Mouse (Mus musculus): ENCODE measurements around the gene Gm4303. TPM values are rescaled to one million over a fixed set of nuclear protein-coding genes. Genes with fewer than 3 reads are reported as not detected.
"Not testable (repeated sequence)": the region's sequence is repeated elsewhere in the genome, so short reads cannot be mapped to it uniquely, and the experiment has no call there.

The Gm4303 gene
- total RNA-seq (2017) = not detected in 2 replicates

DNA sequence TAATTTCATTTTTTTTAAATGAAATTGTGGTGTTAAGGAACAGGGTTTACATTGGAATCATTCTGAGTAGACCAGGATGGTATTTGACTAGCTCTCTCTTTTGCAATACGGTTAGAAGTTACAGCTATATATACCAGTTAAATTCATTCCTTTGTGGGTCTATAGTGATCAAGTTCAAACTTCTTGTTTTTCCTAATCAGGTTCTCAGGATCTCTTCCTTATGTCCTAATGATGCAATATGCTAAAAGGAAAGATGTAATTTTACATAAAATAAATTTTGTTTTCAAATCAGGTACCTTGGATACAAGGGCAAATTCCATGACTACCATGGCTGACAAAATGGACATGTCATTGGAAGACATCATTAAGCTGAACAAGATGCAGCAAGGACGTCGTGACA lies at the start of gene Gm4303:
Gm4303 (plus strand) TSS at position 301 of the 400 bp plus-strand sequence.
- not testable (repeated sequence) for ATAC-seq (replicated peaks; ENCODE audit: low read depth, poor library complexity, severe bottlenecking)

- no peak for ATAC-seq (replicated peaks; ENCODE audit: low read depth, poor library complexity, severe bottlenecking)
Measured at GRCm38 (mm10) chr10:100296105-100296504, 49.7 kb upstream of the Gm4303 start.

- ATAC-seq (replicated peaks; ENCODE audit: low read depth, poor library complexity, severe bottlenecking) = not testable (repeated sequence)
Measured at GRCm38 (mm10) chr10:100300106-100300505, 45.7 kb upstream of the Gm4303 start.

DNA sequence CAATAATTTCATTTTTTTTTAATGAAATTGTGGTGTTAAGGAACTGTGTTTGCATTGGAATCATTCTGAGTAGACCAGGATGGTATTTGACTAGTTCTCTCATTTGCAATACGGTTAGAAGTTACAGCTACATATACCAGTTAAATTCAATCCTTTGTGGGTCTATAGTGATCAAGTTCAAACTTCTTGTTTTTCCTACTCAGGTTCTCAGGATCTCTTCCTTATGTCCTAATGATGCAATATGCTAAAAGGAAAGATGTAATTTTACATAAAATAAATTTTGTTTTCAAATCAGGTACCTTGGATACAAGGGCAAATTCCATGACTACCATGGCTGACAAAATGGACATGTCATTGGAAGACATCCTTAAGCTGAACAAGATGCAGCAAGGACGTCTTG lies 10.4 kb upstream of the Gm4303 start, which contains the start of gene Gm4301:
Gm4301 (plus strand) TSS at position 301 of the 400 bp plus-strand sequence.
- not testable (repeated sequence) for ATAC-seq (replicated peaks; ENCODE audit: low read depth, poor library complexity, severe bottlenecking)

DNA sequence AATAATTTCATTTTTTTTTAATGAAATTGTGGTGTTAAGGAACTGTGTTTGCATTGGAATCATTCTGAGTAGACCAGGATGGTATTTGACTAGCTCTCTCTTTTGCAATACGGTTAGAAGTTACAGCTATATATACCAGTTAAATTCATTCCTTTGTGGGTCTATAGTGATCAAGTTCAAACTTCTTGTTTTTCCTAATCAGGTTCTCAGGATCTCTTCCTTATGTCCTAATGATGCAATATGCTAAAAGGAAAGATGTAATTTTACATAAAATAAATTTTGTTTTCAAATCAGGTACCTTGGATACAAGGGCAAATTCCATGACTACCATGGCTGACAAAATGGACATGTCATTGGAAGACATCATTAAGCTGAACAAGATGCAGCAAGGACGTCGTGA lies 5.2 kb upstream of the Gm4303 start, which contains the start of gene Gm4302:
Gm4302 (plus strand) TSS at position 301 of the 400 bp plus-strand sequence.
- ATAC-seq (replicated peaks; ENCODE audit: low read depth, poor library complexity, severe bottlenecking) = not testable (repeated sequence)

- ATAC-seq (replicated peaks; ENCODE audit: low read depth, poor library complexity, severe bottlenecking) = not testable (repeated sequence)
Measured at GRCm38 (mm10) chr10:100350793-100351192, 5.0 kb downstream of the Gm4303 start, which contains the start of gene Gm4305. TSS of gene Gm4305 (plus strand) at chr10:100351093.

DNA sequence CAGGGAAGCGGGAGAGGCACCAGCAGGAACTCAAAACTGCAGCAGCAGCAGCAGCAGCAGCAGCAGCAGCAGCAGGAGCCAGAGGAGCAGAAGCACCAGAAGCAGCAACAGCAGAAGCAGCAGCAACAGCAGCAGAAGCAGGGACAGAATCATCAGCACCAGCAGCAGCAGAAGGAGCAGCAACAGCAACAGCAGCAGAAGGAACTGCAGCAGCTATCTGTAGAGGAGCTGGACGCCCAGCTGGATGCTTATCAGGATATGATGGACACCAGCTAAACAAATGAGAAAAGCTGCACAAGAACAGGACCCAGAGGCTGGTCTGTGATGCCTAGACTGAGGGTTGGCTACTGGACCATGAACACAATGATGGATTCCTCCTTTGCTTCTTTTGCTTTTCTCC lies 11.1 kb downstream of the Gm4303 start:
- ATAC-seq (replicated peaks; ENCODE audit: low read depth, poor library complexity, severe bottlenecking) = not testable (repeated sequence)

DNA sequence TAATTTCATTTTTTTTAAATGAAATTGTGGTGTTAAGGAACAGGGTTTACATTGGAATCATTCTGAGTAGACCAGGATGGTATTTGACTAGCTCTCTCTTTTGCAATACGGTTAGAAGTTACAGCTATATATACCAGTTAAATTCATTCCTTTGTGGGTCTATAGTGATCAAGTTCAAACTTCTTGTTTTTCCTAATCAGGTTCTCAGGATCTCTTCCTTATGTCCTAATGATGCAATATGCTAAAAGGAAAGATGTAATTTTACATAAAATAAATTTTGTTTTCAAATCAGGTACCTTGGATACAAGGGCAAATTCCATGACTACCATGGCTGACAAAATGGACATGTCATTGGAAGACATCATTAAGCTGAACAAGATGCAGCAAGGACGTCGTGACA lies 15.3 kb downstream of the Gm4303 start, which contains the start of gene Gm4307:
Gm4307 (plus strand) TSS at position 301 of the 400 bp plus-strand sequence.
- not testable (repeated sequence) for ATAC-seq (replicated peaks; ENCODE audit: low read depth, poor library complexity, severe bottlenecking)

- ATAC-seq (replicated peaks; ENCODE audit: low read depth, poor library complexity, severe bottlenecking) = not testable (repeated sequence)
Measured at GRCm38 (mm10) chr10:100382460-100382859, 36.7 kb downstream of the Gm4303 start, which contains the start of gene Gm4312. TSS of gene Gm4312 (minus strand) at chr10:100382560.

Other genes with a start within 250 kb of the Gm4303 start
- gene Gm4301, start 10.3 kb upstream of the Gm4303 start, total RNA-seq (2017) = not detected in 2 replicates
- not detected in 2 replicates for gene Gm4302, start 5.1 kb upstream of the Gm4303 start, total RNA-seq (2017)
- not detected in 2 replicates for gene Gm4305, start 5.1 kb downstream of the Gm4303 start, total RNA-seq (2017)
- gene Gm4307, start 15.4 kb downstream of the Gm4303 start, total RNA-seq (2017) = not detected in 2 replicates
- gene Gm4312, start 36.6 kb downstream of the Gm4303 start, total RNA-seq (2017) = not detected in 2 replicates
- 9.6 and 11.3 TPM in 2 replicates for gene Tmtc3, start 141.4 kb downstream of the Gm4303 start, total RNA-seq (2017)
- 25.5 and 28.5 TPM in 2 replicates for gene Cep290, start 141.6 kb downstream of the Gm4303 start, total RNA-seq (2017)
- gene 4930430F08Rik, start 244.5 kb downstream of the Gm4303 start, total RNA-seq (2017) = 15.1 and 22.5 TPM in 2 replicates
- gene 1700017N19Rik, start 244.5 kb downstream of the Gm4303 start, total RNA-seq (2017) = not detected in 2 replicates

All from common myeloid progenitor, adult 5-6 weeks (primary cell).